Mouse (Mus musculus): Measurements from ENCODE around the gene Noxa1. TPM values are rescaled to one million over a fixed set of nuclear protein-coding genes. Genes with fewer than 3 reads are reported as not detected.

Noxa1 gene
- not detected for total RNA-seq (2021)
- long read RNA-seq, experiment 1 = 0 reads
- long read RNA-seq, experiment 2 = 0 reads

GRCm38 (mm10) chr2:25095109-25095850 is at the start of gene Noxa1:
Gene Noxa1 (minus strand): TSS chr2:25095149.
- no peak for DNase-seq
- intact Hi-C loops (cut with DNase I) = loop anchor here (5.0 kb wide), 1 partner anchor 157 kb away; no protein-coding TSS in a partner anchor

GRCm38 (mm10) chr2:25141921-25142320 is 47.0 kb upstream of the Noxa1 start:
- no peak for DNase-seq
- intact Hi-C loops (cut with DNase I) = loop anchor here (5.0 kb wide), 1 partner anchor 40 kb away; the partner anchor contains the start of gene Nrarp

- intact Hi-C loops (cut with DNase I) = loop anchor here (5.0 kb wide), 1 partner anchor 41 kb away; the partner anchor contains the start of gene Nrarp
- no peak for DNase-seq
Measured at GRCm38 (mm10) chr2:25141185-25141584, 46.2 kb upstream of the Noxa1 start.

- intact Hi-C loops (cut with DNase I) = no loop called here
- no peak for DNase-seq
Measured at GRCm38 (mm10) chr2:25137832-25138231, 42.9 kb upstream of the Noxa1 start.

DNA sequence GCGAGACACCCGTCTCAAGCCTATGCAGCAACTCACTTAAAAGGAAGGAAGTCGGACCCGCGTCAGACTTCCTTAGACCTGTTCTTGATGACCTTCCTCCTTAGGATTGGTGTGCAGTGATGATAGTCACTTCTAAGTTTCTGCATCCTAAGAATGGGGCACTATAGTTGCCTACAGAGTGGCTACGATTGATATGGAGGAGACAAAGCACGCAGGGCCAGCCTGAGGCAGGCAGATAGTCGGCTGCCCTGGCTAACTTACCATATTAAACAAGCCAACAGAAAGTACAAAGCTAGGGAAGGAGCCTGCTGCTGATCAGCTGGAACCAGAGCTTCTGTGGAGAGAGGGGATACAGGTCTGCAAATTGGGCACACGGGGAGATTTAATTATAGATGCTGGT is 36.7 kb upstream of the Noxa1 start:
- intact Hi-C loops (cut with DNase I) = no loop called here
- DNase-seq = no peak

- intact Hi-C loops (cut with DNase I) = no loop called here
- DNase-seq = peak; percentile 43 to 63
Measured at GRCm38 (mm10) chr2:25128072-25128471, 33.1 kb upstream of the Noxa1 start.

DNA sequence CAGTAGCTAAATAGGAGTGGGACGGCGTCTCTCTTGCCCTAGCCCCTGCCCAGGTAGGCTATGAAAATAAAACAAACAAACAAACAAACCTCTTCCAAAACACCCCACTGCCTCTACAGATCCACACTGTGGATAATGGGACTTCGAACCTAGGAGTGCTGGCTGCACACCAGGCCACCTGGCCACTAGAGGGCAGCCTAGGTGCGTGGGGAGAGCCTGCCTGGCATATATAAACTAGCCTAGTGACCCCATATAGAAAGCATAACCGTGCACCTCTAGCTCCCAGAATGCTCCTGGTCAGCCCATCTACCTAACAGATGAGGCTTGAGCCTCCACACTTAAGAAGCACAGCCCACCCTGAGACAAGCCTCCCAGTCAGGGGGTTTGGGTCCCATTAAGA is 32.3 kb upstream of the Noxa1 start:
- intact Hi-C loops (cut with DNase I) = loop anchor here (1.0 to 2.0 kb wide), 2 partner anchors 30 to 59 kb away; no protein-coding TSS in a partner anchor
- peak; percentile 81 to 84 for DNase-seq

- no peak for DNase-seq
- intact Hi-C loops (cut with DNase I) = loop anchor here (1.0 to 2.0 kb wide), 2 partner anchors 30 to 60 kb away; no protein-coding TSS in a partner anchor
Measured at GRCm38 (mm10) chr2:25126011-25127010, 31.4 kb upstream of the Noxa1 start.

DNA sequence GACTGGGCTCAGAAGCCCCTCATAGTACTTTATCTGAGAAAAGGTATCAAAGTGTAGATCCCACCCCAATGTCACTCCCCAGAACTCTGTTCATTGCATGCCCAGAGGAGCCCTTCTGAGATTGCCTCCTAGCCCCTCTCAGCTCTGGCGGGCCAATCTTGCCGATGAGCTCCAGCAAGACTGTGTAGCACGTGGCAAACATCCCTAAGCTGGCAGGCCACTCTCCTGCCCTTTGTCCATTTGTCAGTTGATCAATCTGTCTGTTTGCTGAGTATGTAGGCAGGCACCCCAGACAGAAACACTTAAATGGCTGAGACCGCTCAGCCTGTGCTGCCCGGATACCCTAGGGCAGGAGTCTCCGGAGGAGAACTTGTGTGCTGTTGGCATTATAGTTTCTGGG is 30.2 kb upstream of the Noxa1 start:
- intact Hi-C loops (cut with DNase I) = no loop called here

DNA sequence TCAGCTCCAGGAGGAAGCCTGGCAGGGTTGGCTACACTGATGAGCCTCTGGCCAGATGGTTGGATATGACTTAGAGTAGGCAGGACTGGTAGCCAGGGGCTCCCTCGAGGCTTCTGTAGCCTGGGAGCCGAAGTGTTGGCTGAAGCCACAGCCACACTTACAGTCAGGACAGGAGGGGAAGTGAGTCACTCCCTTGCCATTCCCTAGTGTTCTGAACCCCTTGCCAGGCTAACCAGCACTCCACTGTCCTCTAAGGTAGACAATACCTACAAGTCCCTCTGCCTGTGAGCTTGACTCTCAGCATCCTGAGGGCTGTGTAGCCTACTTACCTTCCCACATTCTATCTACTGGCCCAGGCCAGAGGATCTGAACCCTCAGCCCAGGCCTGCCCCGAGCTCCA is 29.5 kb upstream of the Noxa1 start:
- intact Hi-C loops (cut with DNase I) = no loop called here
- DNase-seq = no peak

More for the DNA sequence above, 30.2 kb upstream of the Noxa1 start:
- no peak for DNase-seq

GRCm38 (mm10) chr2:25123527-25123926 is 28.6 kb upstream of the Noxa1 start:
- intact Hi-C loops (cut with DNase I) = no loop called here
- no peak for DNase-seq

DNA sequence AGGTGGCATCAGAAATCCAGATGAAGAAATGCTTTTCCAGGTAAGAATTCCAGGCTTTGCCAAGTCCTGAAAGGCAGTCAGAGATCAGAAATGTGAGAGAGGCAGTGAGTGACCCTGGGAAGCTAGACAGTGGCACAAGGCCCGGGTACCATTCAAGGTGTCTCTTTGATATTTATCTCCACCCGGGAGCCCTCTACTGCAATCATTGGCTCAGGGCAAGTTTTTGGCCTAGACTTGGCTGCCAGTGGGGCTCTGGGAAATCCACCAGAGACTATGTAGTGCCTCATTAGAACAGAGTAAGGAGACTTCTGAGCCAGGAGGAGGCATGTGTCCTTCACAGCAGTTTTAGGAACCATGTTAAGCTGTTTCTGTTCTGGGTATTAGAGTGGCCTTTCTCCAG is 27.7 kb upstream of the Noxa1 start:
- intact Hi-C loops (cut with DNase I) = no loop called here
- DNase-seq = no peak

DNA sequence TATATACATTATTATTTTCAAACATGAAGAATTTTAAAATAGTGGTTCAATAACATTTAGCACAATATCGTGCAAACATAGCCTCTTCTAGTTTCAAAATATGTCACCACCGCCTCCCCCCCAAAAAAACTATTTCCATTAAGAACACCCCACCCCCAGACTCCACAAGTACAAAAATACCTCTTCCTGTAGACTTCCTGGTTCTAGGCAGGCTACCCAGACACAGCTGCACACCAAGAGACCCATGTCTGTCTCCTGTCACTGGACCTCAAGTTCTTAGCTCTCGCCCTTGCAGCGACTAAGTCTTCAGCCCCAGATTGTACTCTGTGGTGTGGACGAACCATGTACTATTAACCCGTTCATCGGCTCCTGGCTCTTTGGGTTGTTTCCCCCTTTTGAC is 26.0 kb upstream of the Noxa1 start:
- DNase-seq = no peak
- intact Hi-C loops (cut with DNase I) = no loop called here

DNA sequence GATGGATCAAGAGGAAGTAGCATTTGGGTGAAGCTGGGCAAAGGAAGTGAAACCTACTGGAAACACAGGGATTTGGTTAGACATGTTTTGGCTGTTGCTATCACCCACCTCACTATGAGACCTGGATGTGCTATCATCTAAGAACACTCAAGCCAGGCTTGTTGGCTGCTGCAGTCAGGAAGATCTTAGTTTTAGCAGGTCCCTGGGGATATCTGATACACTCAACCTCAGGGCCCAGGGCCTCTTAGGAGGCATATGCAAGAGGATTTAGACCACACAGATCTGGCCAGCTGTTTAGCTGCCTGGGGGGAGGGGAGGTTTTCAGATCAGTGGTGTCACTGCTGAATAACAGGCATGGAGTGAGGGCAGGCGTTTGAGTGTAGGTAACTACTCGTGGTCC is 20.5 kb upstream of the Noxa1 start:
- DNase-seq = no peak
- intact Hi-C loops (cut with DNase I) = no loop called here

GRCm38 (mm10) chr2:25114308-25114707 is 19.4 kb upstream of the Noxa1 start:
- intact Hi-C loops (cut with DNase I) = no loop called here
- no peak for DNase-seq

DNA sequence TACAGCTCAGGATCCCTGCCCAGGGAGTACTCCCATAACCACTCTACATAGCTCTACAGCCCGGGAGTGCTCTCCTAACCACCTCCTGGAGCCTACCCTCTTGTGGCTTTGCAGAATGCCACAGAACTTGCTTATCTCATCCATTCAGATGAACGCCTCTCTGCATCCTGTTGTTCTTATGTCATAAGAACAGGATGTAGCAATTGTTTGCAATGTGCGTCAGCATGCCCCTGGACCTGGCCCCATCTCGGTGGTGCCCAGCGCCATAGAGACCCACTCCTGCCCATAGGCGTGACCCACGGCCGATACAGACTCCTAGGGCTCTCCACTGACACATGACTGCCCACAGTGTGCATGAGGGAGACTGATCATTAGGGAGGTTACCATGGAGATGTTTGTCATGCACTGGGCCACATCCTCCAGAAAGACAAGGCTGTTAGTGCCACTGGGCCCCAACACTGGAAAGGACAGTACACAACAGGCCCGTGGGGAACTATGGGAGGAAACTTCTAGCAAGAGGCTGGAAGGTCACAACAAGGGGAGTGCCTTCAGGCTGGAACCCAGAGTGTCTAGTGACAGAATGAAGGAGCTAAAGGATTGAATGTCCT is 16.3 kb upstream of the Noxa1 start:
- peak in 1 of 2 experiments; percentile 31 for DNase-seq
- intact Hi-C loops (cut with DNase I) = no loop called here

DNA sequence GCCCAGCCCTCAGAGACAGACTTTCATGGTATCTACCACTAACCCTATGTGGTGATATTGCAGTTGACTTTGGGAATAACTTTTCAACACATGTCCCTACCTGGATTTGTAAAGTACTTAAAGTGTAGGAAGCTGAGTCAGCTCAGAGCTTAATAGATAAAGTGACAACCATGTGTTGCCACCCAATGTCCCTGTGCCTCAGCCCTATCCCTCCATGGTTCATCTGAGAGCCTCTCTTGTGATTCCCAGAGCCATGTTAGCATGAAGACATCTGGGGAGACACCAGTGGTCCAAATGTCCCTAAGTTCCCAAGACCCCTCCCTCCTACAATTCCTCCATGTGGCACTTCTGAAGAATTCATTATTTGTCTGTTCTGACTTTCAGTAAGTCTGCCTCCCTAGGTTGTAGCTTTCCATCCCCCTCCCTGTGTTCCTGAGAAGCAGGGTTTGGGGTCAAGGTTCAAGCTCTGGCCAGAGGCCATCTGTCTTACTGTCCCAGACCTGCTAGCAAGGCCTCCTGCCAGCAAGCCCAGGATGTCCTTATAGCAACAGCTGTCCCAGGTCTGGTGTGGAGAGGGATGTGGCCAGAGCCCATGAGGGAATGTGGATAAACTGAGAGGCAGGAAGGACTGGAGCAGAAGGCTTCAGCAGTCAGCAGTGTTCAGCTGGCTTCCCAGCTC is 15.7 kb upstream of the Noxa1 start:
- intact Hi-C loops (cut with DNase I) = no loop called here
- peak; percentile 32 to 37 for DNase-seq

DNA sequence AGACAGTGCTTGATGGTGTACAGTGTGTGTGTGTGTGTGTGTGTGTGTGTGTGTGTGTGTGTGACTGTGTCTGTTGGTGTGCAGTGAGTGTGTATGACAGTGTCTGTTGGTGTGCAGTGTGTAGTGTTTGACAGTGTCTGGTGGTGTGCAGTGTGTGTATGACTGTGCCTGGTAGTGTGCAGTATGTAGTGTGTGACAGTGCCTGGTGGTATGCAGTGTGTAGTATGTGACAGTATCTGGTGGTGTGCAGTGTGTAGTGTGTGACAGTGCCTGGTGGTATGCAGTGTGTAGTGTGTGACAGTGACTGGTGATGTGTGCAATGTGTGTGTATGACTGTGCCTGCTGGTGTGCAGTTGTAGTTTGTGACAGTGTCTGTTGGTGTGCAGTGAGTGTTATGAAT is 14.5 kb upstream of the Noxa1 start:
- no peak for DNase-seq
- intact Hi-C loops (cut with DNase I) = no loop called here

GRCm38 (mm10) chr2:25106045-25106444 is 11.1 kb upstream of the Noxa1 start:
- no peak for DNase-seq
- intact Hi-C loops (cut with DNase I) = no loop called here

GRCm38 (mm10) chr2:25104122-25104521 is 9.2 kb upstream of the Noxa1 start:
- no peak for DNase-seq
- intact Hi-C loops (cut with DNase I) = no loop called here

All from heart, postnatal 14 days (tissue).